38 mouse cellular contexts compared by ENCODE assay signal in the genomic region with DNA sequence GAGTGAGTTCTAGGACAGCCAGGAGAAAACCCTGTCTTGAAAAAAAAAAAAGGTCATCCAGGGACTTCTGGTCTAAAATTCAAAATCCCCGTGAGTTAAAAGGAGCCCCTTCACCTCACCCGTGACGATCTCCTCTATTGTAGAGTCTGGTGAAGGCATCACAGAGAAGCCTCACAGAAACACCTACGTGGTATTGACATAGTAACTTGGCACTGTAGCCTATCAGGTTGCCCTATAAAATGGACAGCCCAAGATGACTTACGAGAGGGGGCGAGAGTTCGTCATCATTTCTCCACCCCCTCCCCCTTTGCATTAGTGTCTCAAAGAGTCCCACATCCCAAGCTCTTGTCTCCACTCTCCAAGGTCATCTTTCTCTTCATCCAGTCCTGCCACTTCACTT. TPM values are rescaled to one million over a fixed set of nuclear protein-coding genes. Genes with fewer than 3 reads are reported as not detected.
"Had no signal": no experiment of that assay in that cellular context is flagged by ENCODE, and none has a peak within 500 bp of the region (broad histone marks: within the 10 kb centered on the region; RNA-seq: fewer than 3 reads in every experiment).

No protein-coding gene starts in this region.

- DNase-seq: heart, adult 18-20 months; heart, adult 2 months; heart, postnatal 10 days; heart, postnatal 14 days; heart, postnatal 36 days; heart, postnatal 4 days; kidney, adult 11 months; kidney, adult 18-20 months; kidney, adult 8-10 months; kidney, postnatal 10 days; kidney, postnatal 14 days; kidney, postnatal 4 days; layer of hippocampus, adult 9-11 months; layer of hippocampus, postnatal 36 days had no signal

- H3K9me3 ChIP-seq: heart, embryonic 10.5 days; heart, embryonic 12.5 days; heart, embryonic 13.5 days; heart, embryonic 15.5 days; hindbrain, embryonic 10.5 days; hindbrain, embryonic 12.5 days; hindbrain, embryonic 13.5 days; hindbrain, embryonic 15.5 days; intestine, embryonic 15.5 days had no signal

- H3K4me1 ChIP-seq: heart, embryonic 10.5 days; heart, embryonic 13.5 days; heart, embryonic 15.5 days; hindbrain, embryonic 13.5 days; hindbrain, embryonic 15.5 days; intestine, embryonic 15.5 days had no signal

- H3K4me2 ChIP-seq: heart, embryonic 11.5 days; heart, embryonic 12.5 days; heart, embryonic 13.5 days; heart, embryonic 15.5 days; hindbrain, embryonic 12.5 days; hindbrain, embryonic 13.5 days; hindbrain, embryonic 14.5 days; hindbrain, embryonic 15.5 days; intestine, embryonic 15.5 days had no signal

- H3K27me3 ChIP-seq: heart, embryonic 12.5 days; heart, embryonic 13.5 days; heart, embryonic 15.5 days; hindbrain, embryonic 12.5 days; hindbrain, embryonic 13.5 days; hindbrain, embryonic 15.5 days; intestine, embryonic 15.5 days had no signal

- ATAC-seq: hindbrain, embryonic 16.5 days; hindbrain, postnatal 0 days; inflammation-experienced regulatory T-cells, adult 6 months; intestine, embryonic 15.5 days; intestine, embryonic 16.5 days; intestine, postnatal 0 days had no signal

- H3K9ac ChIP-seq: heart, embryonic 12.5 days; heart, embryonic 13.5 days; heart, embryonic 15.5 days; hindbrain, embryonic 12.5 days; hindbrain, embryonic 13.5 days; hindbrain, embryonic 14.5 days; hindbrain, embryonic 15.5 days; intestine, embryonic 15.5 days had no signal

- H3K36me3 ChIP-seq: heart, embryonic 10.5 days; heart, embryonic 12.5 days; heart, embryonic 13.5 days; heart, embryonic 15.5 days; hindbrain, embryonic 10.5 days; hindbrain, embryonic 12.5 days; hindbrain, embryonic 13.5 days; hindbrain, embryonic 15.5 days; intestine, embryonic 15.5 days had no signal

- H3K27ac ChIP-seq: heart, adult 2 months; heart, embryonic 10.5 days; heart, embryonic 13.5 days; heart, embryonic 15.5 days; hindbrain, embryonic 10.5 days; hindbrain, embryonic 12.5 days; hindbrain, embryonic 13.5 days; hindbrain, embryonic 14.5 days; hindbrain, embryonic 15.5 days; hindbrain, postnatal 0 days; intestine, embryonic 15.5 days; layer of hippocampus, adult 2 months; left cerebral cortex, adult 2 months had no signal

- H3K4me3 ChIP-seq: heart, adult 2 months; heart, embryonic 10.5 days; heart, embryonic 12.5 days; heart, embryonic 13.5 days; heart, embryonic 15.5 days; hindbrain, embryonic 10.5 days; hindbrain, embryonic 12.5 days; hindbrain, embryonic 13.5 days; hindbrain, embryonic 15.5 days; intestine, embryonic 15.5 days; layer of hippocampus, adult 2 months; left cerebral cortex, adult 2 months had no signal

RNA-seq across cellular contexts. Expression of a gene that starts 41.9 kb away (rescaled TPM):
- polyA plus RNA-seq: heart, adult 2 months; heart, embryonic 10.5 days; heart, embryonic 11.5 days; heart, embryonic 12.5 days; heart, embryonic 13.5 days; heart, embryonic 14.5 days; heart, embryonic 15.5 days; heart, embryonic 16.5 days; heart, postnatal 0 days; hindbrain, embryonic 10.5 days; hindbrain, embryonic 11.5 days; hindbrain, embryonic 12.5 days; hindbrain, embryonic 13.5 days; hindbrain, embryonic 14.5 days; hindbrain, embryonic 15.5 days; hindbrain, embryonic 16.5 days; hindbrain, postnatal 0 days; inflammation-experienced regulatory T-cells, adult 6 months; intestine, embryonic 14.5 days; intestine, embryonic 15.5 days; intestine, embryonic 16.5 days; intestine, postnatal 0 days; large intestine, adult 2 months had no signal
